Mouse (Mus musculus): Measurements from ENCODE around the gene Serpinb2. TPM values are rescaled to one million over a fixed set of nuclear protein-coding genes. Genes with fewer than 3 reads are reported as not detected.

Serpinb2 gene
- polyA plus RNA-seq (2021; fragmentation: Nextera tagmentation) = not detected in 2 replicates
- long read RNA-seq, experiment 1, partial matches to known transcripts = 0 of 1 reads
- long read RNA-seq, experiment 1, other reads (novel, unspliced or antisense) = 0 of 1 reads
- long read RNA-seq, experiment 2 = 0 reads

GRCm38 (mm10) chr1:107511252-107511651 lies at the start of gene Serpinb2:
Serpinb2 (plus strand) TSS chr1:107511423.

Other genes with a start within 250 kb of the Serpinb2 start
- gene Serpinb3b, start 233.1 kb upstream of the Serpinb2 start, polyA plus RNA-seq (2021; fragmentation: Nextera tagmentation) = not detected in 2 replicates
- not detected in 2 replicates for gene Serpinb3c, start 233.1 kb upstream of the Serpinb2 start, polyA plus RNA-seq (2021; fragmentation: Nextera tagmentation)
- gene Serpinb11, start 150.2 kb upstream of the Serpinb2 start, polyA plus RNA-seq (2021; fragmentation: Nextera tagmentation) = not detected in 2 replicates
- not detected in 2 replicates for gene Serpinb7, start 111.8 kb upstream of the Serpinb2 start, polyA plus RNA-seq (2021; fragmentation: Nextera tagmentation)
- 4.9 and 5.7 TPM in 2 replicates for gene Serpinb8, start 78.6 kb downstream of the Serpinb2 start, polyA plus RNA-seq (2021; fragmentation: Nextera tagmentation)

Measured in left cerebral cortex, adult 6 months (tissue).